ENCODE assay signal across 19 mouse cellular contexts in genomic region chr14:84426616-84427015, GRCm38 (mm10). TPM values are rescaled to one million over a fixed set of nuclear protein-coding genes. Genes with fewer than 3 reads are reported as not detected.
"Had no signal": no experiment of that assay in that cellular context is flagged by ENCODE, and none has a peak within 500 bp of the region (broad histone marks: within the 10 kb centered on the region; RNA-seq: fewer than 3 reads in every experiment).

No protein-coding gene starts in this region.

- H3K4me3 ChIP-seq: midbrain, embryonic 10.5 days; midbrain, embryonic 12.5 days; myocyte; neural tube, embryonic 13.5 days; neural tube, embryonic 15.5 days had no signal

- H3K27ac ChIP-seq: midbrain, embryonic 10.5 days; midbrain, embryonic 12.5 days; neural tube, embryonic 13.5 days; neural tube, embryonic 15.5 days had no signal

- H3K36me3 ChIP-seq: midbrain, embryonic 10.5 days; midbrain, embryonic 12.5 days; neural tube, embryonic 13.5 days; neural tube, embryonic 15.5 days had no signal

- ATAC-seq: lung, postnatal 0 days; midbrain, embryonic 16.5 days had no signal

- H3K4me1 ChIP-seq: midbrain, embryonic 10.5 days; midbrain, embryonic 12.5 days; neural tube, embryonic 13.5 days; neural tube, embryonic 15.5 days had no signal

- H3K4me2 ChIP-seq: midbrain, embryonic 12.5 days; neural tube, embryonic 13.5 days; neural tube, embryonic 15.5 days had no signal

- DNase-seq: lung, adult 18-20 months; lung, postnatal 4 days; midbrain, embryonic 14.5 days; retina, postnatal 1 day; right cerebral cortex, adult 18-20 months; right cerebral cortex, postnatal 25 days; right cerebral cortex, postnatal 4 days; spleen, adult 18-20 months; thymus, adult 18-20 months; thymus, postnatal 14 days; thymus, postnatal 36 days had no signal

- H3K9ac ChIP-seq: midbrain, embryonic 12.5 days; neural tube, embryonic 13.5 days; neural tube, embryonic 15.5 days had no signal

- H3K27me3 ChIP-seq: midbrain, embryonic 12.5 days; neural tube, embryonic 13.5 days; neural tube, embryonic 15.5 days had no signal

- H3K9me3 ChIP-seq: midbrain, embryonic 10.5 days; midbrain, embryonic 12.5 days; neural tube, embryonic 13.5 days; neural tube, embryonic 15.5 days had no signal

RNA-seq across cellular contexts. Expression of gene Pcdh17, which starts 16.7 kb away (rescaled TPM):
- total RNA-seq: megakaryocyte, adult 5-6 weeks had no signal
